Mouse (Mus musculus) thymus, adult 2 months (tissue): Measurements from ENCODE around the gene E130114P18Rik. TPM values are rescaled to one million over a fixed set of nuclear protein-coding genes. Genes with fewer than 3 reads are reported as not detected.

Experiments
- DNase-seq: peaks from one replicate; pipeline ENCODE4 v3.0.0; 2021
- H3K27ac ChIP-seq: fragments of 200-500 bp; 2 replicates; pipeline ENCODE4 v1.5.1; 2012; ENCODE audit warnings: low read length, control low read depth; ENCODE audit not compliant: control insufficient read depth, insufficient read depth
- H3K27me3 ChIP-seq: fragments of 200-500 bp; 2 replicates; pipeline ENCODE4 v1.6.1; 2012; ENCODE audit warnings: mild to moderate bottlenecking, low read length, moderate library complexity, mixed read lengths; ENCODE audit not compliant: control insufficient read depth, insufficient read depth
- H3K36me3 ChIP-seq: fragments of 200-500 bp; 2 replicates; pipeline ENCODE4 v1.6.1; 2012; ENCODE audit warnings: mild to moderate bottlenecking, low read length, moderate library complexity; ENCODE audit not compliant: control insufficient read depth, insufficient read depth
- H3K4me1 ChIP-seq: fragments of 200-500 bp; replicated peaks from 2 replicates; pipeline ENCODE4 v1.6.1; 2012; ENCODE audit warnings: low read length; ENCODE audit not compliant: control insufficient read depth, insufficient read depth
- H3K4me3 ChIP-seq: fragments of 200-500 bp; 2 replicates; pipeline ENCODE4 v1.5.1; 2012; ENCODE audit warnings: mild to moderate bottlenecking, low read length, control low read depth, moderate library complexity; ENCODE audit not compliant: control insufficient read depth, insufficient read depth
- CTCF ChIP-seq: fragments of 200-500 bp; IDR thresholded peaks from 2 replicates; pipeline ENCODE4 v1.5.1; 2012; ENCODE audit warnings: mild to moderate bottlenecking, control low read depth, low read length, moderate library complexity, borderline replicate concordance; ENCODE audit not compliant: control insufficient read depth, poor library complexity, insufficient read depth; ENCODE audit errors: extremely low read depth
- POLR2A ChIP-seq: fragments of 200-500 bp; IDR thresholded peaks from 2 replicates; pipeline ENCODE4 v1.6.1; 2012; ENCODE audit warnings: mild to moderate bottlenecking, low read length, control low read depth, moderate library complexity; ENCODE audit not compliant: control insufficient read depth, poor library complexity, insufficient read depth; ENCODE audit errors: extremely low read depth
- WGBS: fragments of 180-500 bp; shearing (Covaris S2); methylation state at CpG from one replicate; pipeline ENCODE4 v1.1.7; 2018; 5-methylcytosine and 5-hydroxymethylcytosine counted together
- polyA plus RNA-seq: library from polyadenylated mRNA; depleted of rRNA; stranded (reverse); fragments of >200 nt; gene quantifications from 2 replicates; pipeline ENCODE4 v1.2.3, GENCODE M21; 2012

Gene E130114P18Rik
- polyA plus RNA-seq, 1 experiment, result 0.09 TPM

DNA sequence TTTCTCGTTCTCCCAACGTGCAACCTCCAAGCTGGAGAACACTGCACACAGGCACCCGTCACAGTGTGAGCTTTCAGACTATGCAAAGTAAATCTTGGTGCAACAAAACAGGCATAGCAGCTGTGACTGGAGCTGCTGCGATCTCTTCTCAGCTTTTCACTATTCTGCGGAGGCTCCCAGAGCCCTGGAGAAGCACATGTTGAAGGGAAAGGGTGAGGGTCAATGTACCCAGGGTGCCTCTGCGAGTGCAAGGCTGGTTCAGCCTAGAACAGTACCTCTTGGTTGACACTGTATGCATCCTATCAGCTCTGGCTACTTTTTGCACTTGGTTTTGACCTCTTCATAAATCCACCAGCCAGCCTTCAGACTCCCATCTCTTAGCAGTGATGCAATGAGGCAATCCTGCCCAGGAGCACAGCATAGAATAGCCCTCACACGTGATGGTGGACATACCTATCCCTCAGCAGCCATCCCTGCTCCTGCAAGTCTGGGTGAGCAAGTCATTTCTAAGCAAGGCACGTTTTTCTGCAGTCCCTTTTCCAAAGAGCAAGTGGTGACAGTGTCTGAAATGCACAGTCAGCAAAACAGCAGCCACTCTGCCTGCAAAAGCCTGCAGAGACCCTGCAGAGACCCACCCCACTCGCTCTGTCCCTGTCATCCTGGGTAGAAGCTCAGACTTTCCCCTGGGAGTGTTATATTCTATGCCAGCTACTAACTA lies 67.7 kb downstream of the E130114P18Rik start:
- Histone ChIP-seq H3K27me3 (no peaks in the 10 kb centered on the region), H3K4me3 (no peak overlapping the region), H3K27ac (no peak overlapping the region), H3K36me3 (no peaks in the 10 kb centered on the region), H3K4me1 (no peaks in the 10 kb centered on the region)
- no peak for DNase-seq
- TF ChIP-seq POLR2A (no peak), CTCF (no peak)
- WGBS, result 86% methylated on average over 9 of the region's 9 CpGs

DNA sequence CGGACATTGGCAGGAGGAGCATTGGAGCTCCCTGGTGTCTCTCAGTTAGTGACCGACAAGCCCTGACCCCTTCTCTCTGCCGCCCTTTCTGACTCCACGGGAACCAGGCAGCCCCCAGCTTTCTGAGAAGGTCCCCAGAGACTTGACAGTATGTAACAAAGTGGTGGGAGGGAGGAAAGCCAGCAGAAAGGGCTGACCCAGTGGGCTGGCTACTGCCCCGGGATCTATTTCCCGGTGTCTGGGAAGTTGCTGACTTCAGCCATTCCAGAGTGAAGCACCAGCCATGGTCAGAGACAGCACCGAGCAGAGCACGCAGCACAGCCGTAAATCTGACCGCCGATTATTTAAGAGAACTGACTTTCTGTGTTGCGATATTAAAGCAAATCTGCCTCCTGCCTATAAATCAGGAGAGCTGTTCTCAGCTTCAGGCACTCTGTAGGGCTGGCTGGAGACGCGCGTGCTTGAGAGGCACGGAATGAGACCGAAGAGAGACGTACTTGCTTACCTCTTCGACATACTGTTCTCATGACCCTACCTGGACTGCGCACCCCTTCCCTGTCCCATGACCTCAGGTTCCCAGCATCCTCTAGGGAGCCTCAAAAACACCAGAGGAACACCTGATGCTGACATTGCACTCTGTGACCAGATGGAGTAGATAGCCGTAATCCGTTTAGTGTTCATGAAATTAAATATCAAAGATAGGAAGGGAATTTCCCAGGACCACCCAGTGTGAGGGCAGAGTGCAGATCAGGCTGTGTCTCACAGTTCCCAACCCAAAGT lies 70.3 kb downstream of the E130114P18Rik start:
- Histone ChIP-seq H3K27ac (no peak overlapping the region), H3K36me3 (no peaks in the 10 kb centered on the region), H3K4me1 (no peaks in the 10 kb centered on the region), H3K27me3 (no peaks in the 10 kb centered on the region), H3K4me3 (no peak overlapping the region)
- TF ChIP-seq CTCF, result no peak
- TF ChIP-seq POLR2A, result no peak
- no peak for DNase-seq
- 79% methylated on average over 22 of the region's 22 CpGs for WGBS

DNA sequence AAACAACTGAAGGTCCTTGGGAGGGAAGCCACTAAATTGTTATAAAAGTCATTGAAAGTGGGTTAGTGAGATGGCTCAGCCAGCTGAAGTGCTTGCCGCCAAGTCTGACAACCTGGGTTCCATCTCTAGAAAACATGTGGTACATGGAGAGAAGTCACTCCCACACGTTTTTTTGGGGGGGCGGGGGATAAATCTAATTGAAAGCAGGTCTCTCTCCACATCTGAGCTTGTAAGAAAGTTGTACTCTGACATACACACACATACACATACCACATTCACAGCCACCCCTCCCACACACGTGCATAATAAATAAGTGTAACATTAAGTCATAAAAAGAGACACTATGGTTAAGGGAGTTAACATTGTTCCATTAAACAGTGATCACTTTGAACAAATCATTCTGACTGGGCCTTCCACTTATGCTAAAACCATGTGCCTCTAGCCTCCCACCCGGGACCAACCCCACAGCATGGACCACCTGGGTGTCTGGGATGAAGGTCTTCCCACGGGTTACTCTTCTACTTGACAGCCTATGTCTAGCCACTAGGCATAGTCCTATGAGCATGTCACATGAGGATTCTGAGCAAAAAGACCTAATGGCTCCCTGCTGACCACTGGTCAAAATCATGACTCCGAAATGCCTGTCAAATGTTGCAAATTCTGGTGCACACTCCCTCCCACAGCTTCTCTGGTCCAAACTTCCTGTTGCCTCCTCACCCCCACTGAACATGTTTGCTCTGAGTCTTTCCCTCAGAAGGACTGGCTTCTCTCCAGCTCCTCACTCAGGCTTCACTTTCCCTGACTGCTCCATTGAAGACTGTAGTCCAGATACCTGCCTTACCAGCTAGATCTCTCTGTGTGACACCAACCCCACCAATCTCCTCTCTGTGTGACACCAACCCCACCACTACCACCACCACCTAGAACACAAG lies 80.9 kb downstream of the E130114P18Rik start:
- H3K27me3 ChIP-seq, result no peaks in the 10 kb centered on the region
- 91% methylated on average over 7 of the region's 7 CpGs for WGBS
- DNase-seq, result no peak

DNA sequence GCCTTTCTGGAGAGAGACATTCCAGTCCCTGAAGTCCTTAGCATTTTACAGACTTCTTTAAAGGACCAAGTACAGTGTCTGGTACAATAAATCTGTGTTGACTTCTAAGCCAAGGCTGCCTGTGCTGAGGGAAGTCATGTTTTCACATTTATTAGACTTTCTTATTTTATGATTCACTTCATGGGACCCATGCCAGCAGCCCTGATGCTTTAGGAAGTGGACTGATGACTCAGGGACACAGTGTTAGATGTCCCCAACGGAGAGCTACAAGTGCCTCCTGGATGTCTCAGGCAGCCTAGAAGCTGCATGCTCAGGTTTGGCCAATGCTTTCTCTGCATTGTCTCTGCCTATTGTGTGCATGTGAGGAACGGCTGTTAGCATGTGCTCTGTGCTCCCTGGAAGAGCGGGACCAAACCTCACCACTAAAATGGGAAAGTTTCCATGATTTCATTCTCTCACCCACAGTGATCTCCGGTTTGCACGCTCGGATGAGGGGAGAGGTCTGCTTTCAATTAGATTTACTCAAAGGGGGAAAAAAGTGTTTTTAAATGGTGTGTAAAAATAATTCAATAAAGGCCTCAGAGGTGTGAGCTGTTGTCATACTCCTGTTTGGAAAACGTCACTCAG lies 82.4 kb downstream of the E130114P18Rik start:
- H3K27me3 ChIP-seq, result no peaks in the 10 kb centered on the region
- H3K27ac ChIP-seq, result no peak overlapping the region
- 93% methylated on average over 7 of the region's 7 CpGs for WGBS
- H3K4me3 ChIP-seq, result no peak overlapping the region
- DNase-seq, result no peak
- H3K4me1 ChIP-seq, result no peaks in the 10 kb centered on the region
- no peaks in the 10 kb centered on the region for H3K36me3 ChIP-seq
- TF ChIP-seq POLR2A, result no peak
- no peak for TF ChIP-seq CTCF

More for the DNA sequence above, 80.9 kb downstream of the E130114P18Rik start:
- TF ChIP-seq POLR2A, result no peak
- TF ChIP-seq CTCF, result no peak
- no peaks in the 10 kb centered on the region for H3K36me3 ChIP-seq
- no peaks in the 10 kb centered on the region for H3K4me1 ChIP-seq
- H3K4me3 ChIP-seq, result no peak overlapping the region
- no peak overlapping the region for H3K27ac ChIP-seq

DNA sequence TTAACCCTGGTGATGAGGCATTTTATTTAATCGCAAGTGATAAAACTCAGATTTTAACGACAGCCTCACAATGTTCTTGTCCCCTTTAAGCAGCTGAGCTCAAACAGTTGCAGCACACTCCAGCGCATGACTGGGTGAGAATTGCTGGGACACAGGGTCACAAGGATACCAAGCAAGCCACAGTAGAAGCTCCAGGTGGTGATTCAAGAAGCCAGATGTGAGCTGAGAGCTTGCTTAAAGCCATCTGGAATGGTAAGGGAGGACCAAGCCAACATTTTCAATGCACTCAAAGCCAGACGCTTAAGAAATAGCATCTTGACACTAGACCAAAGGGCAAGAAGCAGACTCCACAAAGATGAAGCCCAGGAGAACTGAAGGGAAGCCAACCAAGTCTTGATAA lies 83.9 kb downstream of the E130114P18Rik start:
- Histone ChIP-seq H3K36me3 (no peaks in the 10 kb centered on the region), H3K4me1 (no peaks in the 10 kb centered on the region; the same call in 1 of the 2 replicates), H3K4me3 (no peak overlapping the region), H3K27me3 (no peaks in the 10 kb centered on the region), H3K27ac (no peak overlapping the region)
- WGBS, result 95% methylated on average over 4 of the region's 4 CpGs
- DNase-seq, result no peak
- TF ChIP-seq CTCF (no peak), POLR2A (no peak)
